Mouse (Mus musculus) intestine, embryonic 14.5 days (tissue): Measurements from ENCODE around the gene Ybx3. TPM values are rescaled to one million over a fixed set of nuclear protein-coding genes. Genes with fewer than 3 reads are reported as not detected.
A peak's percentile ranks its signal among the peaks of the same experiment; 100 is the strongest.

ENCODE experiments used
- ATAC-seq: fragments of 200-750 bp; cut with Nextera tagmentation; replicated peaks from 2 replicates; pipeline ENCODE4 v1.8.0; 2017; ENCODE audit warnings: low read depth, moderate number of reproducible peaks, moderate TSS enrichment, moderate library complexity; ENCODE audit not compliant: low FRiP score, low TSS enrichment
- DNase-seq: peaks from one replicate; pipeline ENCODE4 v3.0.0-alpha.2; 2018; ENCODE audit warnings: low spot score
- H3K27ac ChIP-seq: fragments of 300-500 bp; sonication (generic); 2 replicates; pipeline ENCODE4 v1.5.1; 2014; ENCODE audit warnings: low read depth, mild to moderate bottlenecking, control low read depth
- H3K27me3 ChIP-seq: fragments of 300-500 bp; sonication (generic); replicated peaks from 2 replicates; pipeline ENCODE4 v1.6.1; 2014; ENCODE audit warnings: low read length, control low read depth; ENCODE audit not compliant: control insufficient read depth, insufficient read depth
- H3K36me3 ChIP-seq: fragments of 300-500 bp; sonication (generic); 2 replicates; pipeline ENCODE4 v1.6.1; 2014; ENCODE audit warnings: low read length, control low read depth; ENCODE audit not compliant: control insufficient read depth, insufficient read depth
- H3K4me1 ChIP-seq: fragments of 300-500 bp; sonication (generic); replicated peaks from 2 replicates; pipeline ENCODE4 v1.6.1; 2014; ENCODE audit warnings: low read length, control low read depth, mixed read lengths; ENCODE audit not compliant: control insufficient read depth, insufficient read depth
- H3K4me2 ChIP-seq: fragments of 300-500 bp; sonication (generic); 2 replicates; pipeline ENCODE4 v1.6.1; 2014; ENCODE audit warnings: low read length
- H3K4me3 ChIP-seq: fragments of 300-500 bp; sonication (generic); 2 replicates; pipeline ENCODE4 v1.5.1; 2014; ENCODE audit warnings: low read depth, low read length, control low read depth, mixed read lengths
- H3K9ac ChIP-seq: fragments of 300-500 bp; sonication (generic); 2 replicates; pipeline ENCODE4 v1.6.1; 2014; ENCODE audit warnings: mild to moderate bottlenecking, low read length
- H3K9me3 ChIP-seq: fragments of 300-500 bp; sonication (generic); 2 replicates; pipeline ENCODE4 v1.6.1; 2016; ENCODE audit warnings: low read length, control low read depth; ENCODE audit not compliant: control insufficient read depth
- WGBS: fragments of 180-500 bp; shearing (Covaris S2); extraction: QIAGEN DNeasy Blood & Tissue Kit; methylation state at CpG from one replicate; pipeline ENCODE4 v1.1.7; 2014; 5-methylcytosine and 5-hydroxymethylcytosine counted together
- polyA plus RNA-seq: library from polyadenylated mRNA; unstranded; fragments of >200 nt; fragmentation: Nextera tagmentation; extraction: Ambion mirVana; gene quantifications from 2 replicates; pipeline ENCODE4 v1.2.1, GENCODE M21; 2014

Gene Ybx3
- 65.5 and 74.9 TPM in 2 replicates for polyA plus RNA-seq

DNA sequence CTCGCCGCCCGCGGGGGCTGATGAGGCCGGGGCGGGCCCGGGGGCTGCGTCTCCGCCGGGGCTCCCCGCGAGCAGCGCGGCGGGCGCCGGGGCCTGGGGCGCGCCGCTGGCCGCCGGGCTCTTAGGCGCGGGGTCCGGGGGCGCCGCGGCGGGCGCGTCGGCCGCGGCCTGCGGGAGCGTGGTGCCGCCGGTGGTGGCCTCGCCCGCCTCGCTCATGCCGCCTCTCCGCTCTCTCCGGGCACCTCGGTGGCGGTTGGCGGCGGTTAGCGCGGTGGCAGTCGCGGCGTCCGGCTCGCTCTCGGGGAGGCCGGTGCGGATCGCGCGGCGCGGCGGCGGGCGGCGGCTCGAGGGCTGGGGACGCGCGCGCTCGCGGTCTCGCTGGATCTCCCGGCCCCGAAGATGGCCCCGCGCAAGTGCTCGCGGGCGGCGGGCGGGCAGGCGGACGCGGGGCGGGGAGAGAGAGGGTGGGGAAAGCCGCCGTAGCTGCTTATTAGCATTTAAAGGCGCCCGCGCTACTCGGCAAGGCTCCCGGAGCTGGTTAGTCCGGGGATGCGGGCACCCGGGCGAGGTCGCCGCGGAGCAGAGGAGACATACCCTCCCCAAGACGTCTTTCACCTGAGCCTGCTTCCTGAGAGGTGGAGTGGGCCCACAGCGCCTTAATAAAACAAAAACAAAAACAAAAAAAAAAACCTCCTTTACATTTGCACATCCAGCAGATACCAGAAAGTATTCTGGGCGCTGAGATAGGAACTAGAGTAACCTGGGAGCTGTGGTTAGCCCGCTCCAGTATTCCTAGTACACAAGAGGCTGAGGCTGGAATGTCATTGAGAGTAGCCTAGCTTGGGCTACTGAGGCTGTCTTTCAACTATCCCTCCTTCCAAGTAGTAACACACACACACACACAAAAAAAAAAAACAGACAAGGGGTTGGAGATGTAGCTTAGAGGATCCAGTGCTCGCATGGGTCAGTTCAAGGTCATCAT lies at the start of gene Ybx3:
Gene Ybx3, minus strand, starts transcription at position 437 of the 982 bp plus-strand sequence.
- no peaks in the 10 kb centered on the region for H3K27me3 ChIP-seq
- peak within 1 kb of the TSS; percentile 77 for H3K27ac ChIP-seq
- peak; percentile 88 for ATAC-seq
- DNase-seq = peak; percentile 89
- peak within 1 kb of the TSS; percentile 91 for H3K9ac ChIP-seq
- peaks cover 23% of the 10 kb centered on the region for H3K4me1 ChIP-seq
- no peaks in the 10 kb centered on the region for H3K9me3 ChIP-seq
- 0 out of 2 replicates have a peak, but pooled peaks cover under 1% of the 10 kb centered on the region for H3K36me3 ChIP-seq
- WGBS = under 1% methylated on average over 97 of the region's 107 CpGs
- H3K4me3 ChIP-seq = peak within 1 kb of the TSS; percentile 71
- peak within 1 kb of the TSS; percentile 78 for H3K4me2 ChIP-seq

DNA sequence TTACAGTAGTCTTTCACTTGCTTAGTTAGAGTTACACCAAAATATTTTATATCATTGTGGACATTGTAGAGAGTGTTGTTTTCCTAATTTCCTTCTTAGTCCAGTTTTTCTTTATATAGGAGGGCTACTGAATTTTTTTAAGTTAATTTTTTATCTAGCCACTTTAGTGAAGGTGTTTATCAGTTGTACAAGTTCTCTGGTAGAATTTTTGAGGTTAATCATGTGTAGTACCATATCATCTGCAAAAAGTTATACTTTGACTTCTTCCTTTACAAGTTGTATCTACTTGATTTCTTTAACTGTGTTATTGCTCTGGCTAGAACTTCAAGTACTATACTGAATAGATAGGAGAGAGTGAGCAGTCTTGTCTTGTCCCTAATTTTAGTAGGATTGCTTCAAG lies 48.4 kb upstream of the Ybx3 start:
- no peak overlapping the region for H3K4me3 ChIP-seq
- no peak overlapping the region for H3K27ac ChIP-seq
- H3K27me3 ChIP-seq = 0 out of 2 replicates have a peak, but pooled peaks cover 4% of the 10 kb centered on the region
- no peaks in the 10 kb centered on the region for H3K9me3 ChIP-seq
- no peak overlapping the region for H3K4me2 ChIP-seq
- DNase-seq (no peak), ATAC-seq (no peak)
- no peak overlapping the region for H3K9ac ChIP-seq
- H3K36me3 ChIP-seq = no peaks in the 10 kb centered on the region
- H3K4me1 ChIP-seq = no peaks in the 10 kb centered on the region

DNA sequence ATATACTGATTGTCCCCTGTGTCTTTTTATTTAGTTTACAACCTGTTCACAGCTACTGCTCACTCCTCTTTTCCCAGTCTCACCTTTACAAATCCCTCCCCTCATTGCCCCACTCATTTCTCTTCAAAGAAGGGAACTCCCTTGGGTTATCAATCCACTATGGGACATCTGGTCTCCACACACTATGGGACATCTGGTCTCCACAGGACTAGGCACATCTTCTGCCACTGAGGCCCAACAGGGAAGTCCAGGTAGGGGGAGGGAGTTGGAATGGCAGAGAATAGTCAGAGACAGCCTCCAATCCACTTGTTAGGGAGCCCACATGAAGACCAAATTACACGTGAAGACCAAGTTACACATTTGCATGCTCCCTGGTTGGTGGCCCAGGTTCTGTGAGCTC lies 45.8 kb upstream of the Ybx3 start:
- Histone ChIP-seq H3K36me3 (no peaks in the 10 kb centered on the region), H3K4me3 (peak overlapping the region; percentile 36; the same call in 1 of the 2 replicates), H3K9ac (no peak overlapping the region; the same call in 1 of the 2 replicates), H3K27me3 (0 out of 2 replicates have a peak, but pooled peaks cover 4% of the 10 kb centered on the region), H3K4me1 (no peaks in the 10 kb centered on the region), H3K27ac (no peak overlapping the region), H3K4me2 (peak overlapping the region; percentile 89), H3K9me3 (no peaks in the 10 kb centered on the region)
- WGBS = 64% methylated on average over 1 of the region's 1 CpGs
- DNase-seq (no peak), ATAC-seq (no peak)

DNA sequence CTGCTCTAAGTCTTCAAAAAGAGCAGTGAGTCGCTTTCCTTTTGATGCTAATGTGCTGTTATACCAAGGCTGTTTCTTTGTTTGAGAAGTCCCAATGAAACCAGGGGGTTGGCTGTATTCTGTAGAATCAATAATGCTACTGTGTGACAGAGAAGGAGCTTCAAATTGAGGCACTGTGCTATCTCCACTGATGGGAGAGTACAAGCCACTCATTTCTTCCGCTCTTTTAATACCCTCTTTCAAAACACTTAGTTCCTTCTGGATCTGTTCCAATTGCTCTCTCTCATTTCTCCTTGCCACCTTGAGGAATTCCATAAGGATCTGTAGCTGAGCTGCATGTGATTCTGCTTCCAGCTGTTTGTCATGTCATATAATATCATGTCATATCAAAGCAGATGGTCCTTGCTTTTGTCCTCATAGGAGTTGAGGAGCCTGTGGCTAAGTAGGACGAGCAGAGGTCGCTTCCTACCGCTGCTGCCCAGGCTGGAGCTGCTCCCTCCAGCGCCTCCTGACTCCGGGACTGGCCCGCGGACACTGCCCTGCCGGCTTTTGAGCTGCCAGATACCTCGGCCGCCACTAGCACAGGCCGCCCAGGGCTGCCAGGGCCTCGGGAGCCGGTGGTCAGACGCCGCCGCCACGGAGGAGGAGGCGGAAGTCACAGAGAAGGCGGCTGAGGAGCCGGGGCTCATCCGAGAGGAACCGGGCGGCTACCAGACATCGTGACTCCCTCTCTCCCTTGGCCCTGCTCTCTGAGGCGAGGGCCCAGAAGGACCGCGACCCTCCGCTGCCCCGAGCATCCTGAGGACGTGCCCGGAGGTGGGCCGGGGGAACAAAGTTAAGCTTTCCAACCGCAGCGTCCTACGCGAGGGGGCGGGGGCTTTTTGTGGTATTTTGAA lies 45.1 kb upstream of the Ybx3 start:
- DNase-seq (peak; percentile 65), ATAC-seq (no peak)
- Histone ChIP-seq H3K27ac (no peak overlapping the region), H3K9ac (peak overlapping the region; percentile 55), H3K4me1 (no peaks in the 10 kb centered on the region), H3K4me3 (peak overlapping the region; percentile 36), H3K9me3 (no peaks in the 10 kb centered on the region), H3K27me3 (0 out of 2 replicates have a peak, but pooled peaks cover 4% of the 10 kb centered on the region), H3K36me3 (no peaks in the 10 kb centered on the region), H3K4me2 (peak overlapping the region; percentile 89)
- WGBS = 10% methylated on average over 36 of the region's 39 CpGs

- H3K4me3 ChIP-seq = no peak overlapping the region
- 79% methylated on average over 3 of the region's 3 CpGs for WGBS
- H3K27ac ChIP-seq = no peak overlapping the region
- ATAC-seq (no peak), DNase-seq (no peak)
- no peaks in the 10 kb centered on the region for H3K27me3 ChIP-seq
- H3K9me3 ChIP-seq = no peaks in the 10 kb centered on the region
- H3K4me1 ChIP-seq = peaks cover 6% of the 10 kb centered on the region; the same call in 1 of the 2 replicates
- no peak overlapping the region for H3K4me2 ChIP-seq
- no peak overlapping the region for H3K9ac ChIP-seq
- H3K36me3 ChIP-seq = no peaks in the 10 kb centered on the region
Measured at GRCm38 (mm10) chr6:131421572-131421971, 33.3 kb upstream of the Ybx3 start.

DNA sequence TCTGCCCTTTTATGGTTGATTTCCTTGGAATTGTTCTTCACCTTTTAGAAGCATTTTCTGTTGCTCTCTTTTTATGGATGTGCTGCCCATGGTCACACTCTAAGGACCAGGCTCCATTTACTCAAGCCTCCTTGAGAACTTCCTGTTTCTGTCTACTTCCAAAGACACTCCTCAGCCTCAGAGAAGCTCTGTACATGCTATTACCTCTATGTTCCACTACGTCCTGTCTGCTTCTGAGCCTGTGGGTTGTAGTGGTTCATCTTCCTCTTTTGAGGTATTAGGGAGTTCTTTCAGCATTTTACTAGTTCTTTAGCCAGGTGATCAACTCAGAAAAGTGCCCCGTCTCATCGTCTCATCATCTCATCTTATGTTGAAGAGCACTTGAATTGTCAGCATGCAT lies 31.3 kb upstream of the Ybx3 start:
- no peak overlapping the region for H3K4me2 ChIP-seq
- no peak for ATAC-seq
- DNase-seq = no peak
- no peak overlapping the region for H3K4me3 ChIP-seq
- 82% methylated on average over 3 of the region's 3 CpGs for WGBS
- H3K27ac ChIP-seq = no peak overlapping the region
- H3K36me3 ChIP-seq = no peaks in the 10 kb centered on the region
- H3K27me3 ChIP-seq = no peaks in the 10 kb centered on the region
- H3K4me1 ChIP-seq = peaks cover 6% of the 10 kb centered on the region; the same call in 1 of the 2 replicates
- H3K9ac ChIP-seq = no peak overlapping the region
- H3K9me3 ChIP-seq = no peaks in the 10 kb centered on the region

GRCm38 (mm10) chr6:131418770-131419169 lies 30.5 kb upstream of the Ybx3 start:
- Histone ChIP-seq H3K9ac (no peak overlapping the region), H3K9me3 (no peaks in the 10 kb centered on the region), H3K27me3 (no peaks in the 10 kb centered on the region), H3K27ac (no peak overlapping the region), H3K36me3 (no peaks in the 10 kb centered on the region), H3K4me2 (no peak overlapping the region), H3K4me3 (no peak overlapping the region), H3K4me1 (peaks cover 6% of the 10 kb centered on the region; the same call in 1 of the 2 replicates)
- DNase-seq (peak; percentile 55), ATAC-seq (peak; percentile 53; the same call in 1 of the 2 replicates)

DNA sequence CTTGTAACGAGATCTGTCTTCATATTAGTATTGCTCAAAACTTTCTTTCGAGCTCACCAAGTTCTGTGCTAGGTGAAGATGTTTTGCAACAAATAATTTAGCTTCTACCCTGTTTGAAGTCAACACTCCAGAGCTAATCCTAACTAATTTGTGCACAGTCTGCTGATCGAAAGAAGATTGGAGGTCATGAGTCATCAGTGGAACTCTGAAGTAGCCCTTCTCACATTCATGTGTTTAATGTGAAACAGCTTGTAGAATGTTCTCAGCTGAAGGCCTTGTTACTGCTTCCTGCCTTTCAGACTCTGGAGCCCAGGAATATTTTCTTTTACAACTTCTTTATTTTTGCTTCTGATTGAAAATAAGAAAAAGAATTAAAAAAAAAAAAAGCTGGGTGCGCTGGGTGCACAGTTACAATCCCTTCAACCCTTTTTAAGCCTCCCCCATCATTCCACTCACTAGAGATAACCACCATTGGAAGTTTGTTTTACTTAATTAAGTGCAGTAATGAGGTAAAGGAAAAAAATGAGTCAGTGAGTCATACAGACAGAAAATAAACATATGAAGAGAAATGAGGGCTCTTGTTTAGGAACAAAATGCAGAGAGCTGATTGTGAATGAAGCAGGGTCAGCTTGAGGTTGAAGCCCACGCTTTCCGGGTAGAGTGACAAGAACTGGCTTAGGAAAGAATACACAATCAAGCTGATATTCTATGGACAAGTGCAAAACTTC lies 23.0 kb upstream of the Ybx3 start:
- no peak overlapping the region for H3K4me3 ChIP-seq
- H3K27me3 ChIP-seq = no peaks in the 10 kb centered on the region
- H3K27ac ChIP-seq = no peak overlapping the region
- ATAC-seq (no peak), DNase-seq (no peak)
- no peak overlapping the region for H3K4me2 ChIP-seq
- no peaks in the 10 kb centered on the region for H3K4me1 ChIP-seq
- H3K9me3 ChIP-seq = no peaks in the 10 kb centered on the region
- WGBS = 68% methylated on average over 6 of the region's 6 CpGs
- no peaks in the 10 kb centered on the region for H3K36me3 ChIP-seq
- H3K9ac ChIP-seq = no peak overlapping the region
